8 mouse cellular contexts compared by ENCODE assay signal in the genomic region with DNA sequence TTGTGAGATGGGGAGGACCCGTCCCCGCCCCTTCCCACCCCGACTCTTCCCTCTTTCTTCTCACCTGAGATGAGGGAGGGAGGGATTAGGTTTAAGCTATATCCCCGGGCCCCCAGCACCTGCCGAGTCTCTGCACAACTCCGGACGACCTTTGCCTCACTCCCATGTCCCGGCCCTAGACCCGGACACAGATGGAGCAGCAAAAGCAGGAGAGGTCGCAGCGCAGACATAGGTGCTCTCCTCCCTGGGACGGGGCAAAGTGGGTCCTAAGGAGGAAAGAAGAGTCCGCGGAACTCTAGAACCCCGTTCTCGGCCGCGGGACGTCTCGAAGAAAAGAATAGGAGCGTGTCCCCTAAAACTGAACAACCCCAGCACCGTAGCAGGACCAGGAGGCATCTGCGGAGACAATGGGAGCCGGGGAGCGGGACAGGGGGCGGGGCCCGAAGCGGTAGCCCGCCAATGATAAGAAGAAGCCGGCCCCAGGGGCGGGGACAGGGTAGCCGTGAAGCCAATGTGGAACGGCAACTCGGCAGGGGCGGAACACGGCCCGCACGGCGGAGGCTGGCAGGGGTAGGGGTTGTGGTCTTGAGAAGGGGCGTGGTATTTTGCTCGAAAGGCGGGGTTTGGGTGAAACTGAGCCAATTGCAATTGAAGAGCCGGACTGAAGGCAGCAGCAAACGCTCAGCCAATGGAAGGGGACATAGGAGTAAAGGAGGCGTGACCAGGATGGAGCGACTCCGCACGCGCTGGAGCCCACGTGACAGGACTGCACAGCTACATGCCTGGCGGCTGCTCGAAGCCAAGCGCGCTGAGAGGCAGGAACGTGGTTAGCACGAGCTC. TPM values are rescaled to one million over a fixed set of nuclear protein-coding genes. Genes with fewer than 3 reads are reported as not detected.
DNase-seq lines count a peak whose midpoint lies in the region; ATAC-seq lines count a peak whose summit lies in the region.

Gene Gm43720, minus strand, starts transcription at position 374 of the 840 bp plus-strand sequence.
Gene Gpc2, minus strand, starts transcription at position 421 of the 840 bp plus-strand sequence.
Gene Stag3, plus strand, starts transcription at position 656 of the 840 bp plus-strand sequence.

- ATAC-seq in megakaryocyte-erythroid progenitor cell, adult 5-6 weeks (replicated peaks; ENCODE audit: low FRiP score, low TSS enrichment, poor library complexity, severe bottlenecking), result peak; percentile 96

- intact Hi-C loops in left cerebral cortex, postnatal 25 days (cut with DNase I), result no loop called here

- peak; percentile 85 for DNase-seq in adrenal gland, postnatal 25 days
- peak; percentile 95 for DNase-seq in embryo, embryonic 11.5 days (ENCODE audit: low read depth, low spot score)
- peak; percentile 83 for DNase-seq in gastrocnemius, postnatal 25 days
- DNase-seq in induced T-regulatory cell, adult 2 months (ENCODE audit: low read depth), result peak; percentile 95
- peak; percentile 72 to 85 for DNase-seq in left cerebral cortex, postnatal 25 days (ENCODE audit: low spot score in 2 of 2)
- DNase-seq in right cerebral cortex, postnatal 10 days (ENCODE audit: low spot score in 2 of 2), result peak; percentile 95 to 96
- peak; percentile 67 for DNase-seq in urinary bladder, postnatal 25 days (ENCODE audit: low spot score)

RNA-seq across cellular contexts. Expression of gene Gm43720, which starts in this region (rescaled TPM):
- not detected in 2 replicates for total RNA-seq in adrenal gland, postnatal 25 days (2021)
- total RNA-seq in gastrocnemius, postnatal 25 days (2021), result not detected
- total RNA-seq in left cerebral cortex, postnatal 25 days (2021), result under 1 TPM in 1 of 2 experiments, not detected in 1; 0.09 TPM
- not detected in 2 replicates for total RNA-seq in megakaryocyte-erythroid progenitor cell, adult 5-6 weeks (2014; fragmentation: Nextera tagmentation)
- total RNA-seq in megakaryocyte-erythroid progenitor cell, adult 5-6 weeks (2017), result not detected in 2 replicates

RNA-seq across cellular contexts. Expression of gene Gpc2, which starts in this region (rescaled TPM):
- 0.81 and 0.91 TPM in 2 replicates for total RNA-seq in adrenal gland, postnatal 25 days (2021)
- total RNA-seq in gastrocnemius, postnatal 25 days (2021), result under 1 TPM in 1 of 2 experiments, not detected in 1; 0.27 TPM
- total RNA-seq in left cerebral cortex, postnatal 25 days (2021), result 1 to 10 TPM; 1.3 to 2.1 TPM
- 6.0 and 15.0 TPM in 2 replicates for total RNA-seq in megakaryocyte-erythroid progenitor cell, adult 5-6 weeks (2014; fragmentation: Nextera tagmentation)
- 0.89 and 6.5 TPM in 2 replicates for total RNA-seq in megakaryocyte-erythroid progenitor cell, adult 5-6 weeks (2017)

RNA-seq across cellular contexts. Expression of gene Stag3, which starts in this region (rescaled TPM):
- total RNA-seq in adrenal gland, postnatal 25 days (2021), result not detected in 2 replicates
- under 1 TPM in 1 of 2 experiments, not detected in 1; 0.19 TPM for total RNA-seq in gastrocnemius, postnatal 25 days (2021)
- 1 to 10 TPM in 1 of 2 experiments, under 1 TPM in 1; 0.57 to 1.1 TPM for total RNA-seq in left cerebral cortex, postnatal 25 days (2021)
- total RNA-seq in megakaryocyte-erythroid progenitor cell, adult 5-6 weeks (2014; fragmentation: Nextera tagmentation), result 13.1 and 15.7 TPM in 2 replicates
- total RNA-seq in megakaryocyte-erythroid progenitor cell, adult 5-6 weeks (2017), result 9.9 and 13.4 TPM in 2 replicates

Comparison
In these comparisons a context has a peak if more than half of its experiments do, and no peak if none do; other contexts are left out.
1. Peak in every context shown above with its lines: DNase-seq and ATAC-seq.
2. Peak in DNase-seq in adrenal gland, postnatal 25 days; RNA of the genes that start here not detected or under 1 TPM.
3. Peak in DNase-seq in gastrocnemius, postnatal 25 days; RNA of the genes that start here not detected or under 1 TPM.